Mouse (Mus musculus): ENCODE measurements around the gene Ppil2. TPM values are rescaled to one million over a fixed set of nuclear protein-coding genes. Genes with fewer than 3 reads are reported as not detected.

The Ppil2 gene
- 10 to 100 TPM; 87.4 to 90.0 TPM for total RNA-seq (2021)
- long read RNA-seq, transcript Ppil2-206 (2 exons, 935 nt), result minor isoform, 9 of 121 reads
- long read RNA-seq, transcript Ppil2-201 (21 exons, 2,333 nt), result minor isoform, 24 of 121 reads
- long read RNA-seq, transcript Ppil2-209 (20 exons, 3,088 nt), result major isoform, 44 of 121 reads
- long read RNA-seq, transcript Ppil2-202 (21 exons, 2,190 nt), result minor isoform, 5 of 121 reads
- long read RNA-seq, partial matches to known transcripts, result 14 of 121 reads
- long read RNA-seq, other reads (novel, unspliced or antisense), result 25 of 121 reads

GRCm38 (mm10) chr16:17110771-17111743 lies at the start of gene Ppil2:
Gene Ppil2, minus strand, starts transcription at chr16:17111257.
- peak; percentile 62 to 69 for DNase-seq (ENCODE audit: low spot score in 2 of 2)

DNA sequence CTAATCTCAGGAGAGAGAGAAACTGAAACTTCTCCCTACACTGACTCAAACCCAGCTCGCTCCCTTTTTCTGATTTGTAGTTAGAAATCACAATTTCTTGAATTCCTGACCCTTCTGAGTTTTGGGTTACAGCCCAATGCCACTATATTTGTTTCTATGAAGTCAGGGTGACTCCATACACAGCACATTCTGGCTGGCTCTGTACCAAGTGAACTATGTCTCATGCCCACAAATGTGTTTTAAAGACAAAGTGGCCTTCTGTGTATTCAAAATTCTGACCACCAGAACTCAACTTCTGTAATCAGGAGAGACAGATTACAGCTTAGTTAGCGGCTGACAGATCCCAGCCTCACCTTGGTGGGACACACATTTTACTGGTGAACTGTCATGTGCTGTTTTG lies 43.3 kb upstream of the Ppil2 start:
- no peak for DNase-seq (ENCODE audit: low spot score in 2 of 2)

DNA sequence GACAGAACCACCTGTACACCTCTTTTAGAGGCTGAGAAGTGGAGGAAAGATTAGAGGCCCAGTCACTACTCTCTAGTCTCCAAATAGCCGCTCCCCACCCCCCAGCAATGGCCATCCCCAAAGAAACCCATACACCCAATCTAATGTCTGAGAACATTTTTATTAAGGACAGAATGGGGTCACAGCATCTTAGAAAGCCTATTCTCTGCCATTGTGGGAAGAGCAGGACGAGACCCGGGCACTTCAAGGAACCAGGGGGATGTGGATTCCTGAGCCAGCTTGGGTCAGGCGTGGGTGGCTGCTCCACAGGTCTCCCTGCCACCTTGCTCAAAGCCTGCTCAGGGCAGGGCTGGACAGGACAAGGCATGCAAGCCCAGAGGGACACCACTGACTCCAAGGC lies 40.8 kb upstream of the Ppil2 start:
- no peak for DNase-seq (ENCODE audit: low spot score in 2 of 2)

GRCm38 (mm10) chr16:17150520-17151258 lies 39.6 kb upstream of the Ppil2 start:
- DNase-seq (ENCODE audit: low spot score in 2 of 2), result no peak

GRCm38 (mm10) chr16:17148084-17148483 lies 37.0 kb upstream of the Ppil2 start:
- DNase-seq (ENCODE audit: low spot score in 2 of 2), result peak in 1 of 2 experiments; percentile 48

GRCm38 (mm10) chr16:17147391-17147929 lies 36.4 kb upstream of the Ppil2 start:
- DNase-seq (ENCODE audit: low spot score in 2 of 2), result peak in 1 of 2 experiments; percentile 47

- peak; percentile 74 to 79 for DNase-seq (ENCODE audit: low spot score in 2 of 2)
These were observed 35.7 kb upstream of the Ppil2 start, which contains the start of gene Ccdc116 for GRCm38 (mm10) chr16:17146772-17147235. Gene Ccdc116, minus strand, starts transcription at chr16:17147229.

DNA sequence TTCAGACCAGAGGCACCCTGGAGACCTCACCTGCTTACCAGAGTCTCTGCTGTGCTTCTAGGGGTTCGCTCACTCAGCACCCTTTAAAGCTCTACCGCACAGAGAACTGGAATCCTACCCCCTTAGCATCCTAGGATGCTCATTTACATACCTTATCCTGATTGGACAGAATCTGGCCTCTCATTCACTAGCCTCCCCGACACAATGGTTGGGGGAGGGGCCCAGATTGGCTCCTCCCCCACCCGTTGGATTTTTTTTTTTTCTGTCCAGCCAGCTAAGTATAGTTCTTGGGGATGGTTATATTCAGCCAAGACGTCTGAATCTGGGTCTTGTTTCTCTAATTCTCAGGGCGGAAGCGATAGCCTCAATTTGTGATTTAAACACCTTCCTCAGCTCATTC lies 33.3 kb upstream of the Ppil2 start, which contains the start of gene Ydjc:
TSS of gene Ydjc (plus strand) at position 283 of the 400 bp plus-strand sequence.
- DNase-seq (ENCODE audit: low spot score in 2 of 2), result no peak

- no peak for DNase-seq (ENCODE audit: low spot score in 2 of 2)
These were observed 26.3 kb upstream of the Ppil2 start for GRCm38 (mm10) chr16:17137355-17137754.

GRCm38 (mm10) chr16:17132906-17133200 lies 21.8 kb upstream of the Ppil2 start:
- DNase-seq (ENCODE audit: low spot score in 2 of 2), result no peak

- DNase-seq (ENCODE audit: low spot score in 2 of 2), result peak; percentile 97 to 98
These were observed 21.2 kb upstream of the Ppil2 start, which contains the start of gene Sdf2l1 for GRCm38 (mm10) chr16:17132089-17132905. Gene Sdf2l1, minus strand, starts transcription at chr16:17132383.

DNA sequence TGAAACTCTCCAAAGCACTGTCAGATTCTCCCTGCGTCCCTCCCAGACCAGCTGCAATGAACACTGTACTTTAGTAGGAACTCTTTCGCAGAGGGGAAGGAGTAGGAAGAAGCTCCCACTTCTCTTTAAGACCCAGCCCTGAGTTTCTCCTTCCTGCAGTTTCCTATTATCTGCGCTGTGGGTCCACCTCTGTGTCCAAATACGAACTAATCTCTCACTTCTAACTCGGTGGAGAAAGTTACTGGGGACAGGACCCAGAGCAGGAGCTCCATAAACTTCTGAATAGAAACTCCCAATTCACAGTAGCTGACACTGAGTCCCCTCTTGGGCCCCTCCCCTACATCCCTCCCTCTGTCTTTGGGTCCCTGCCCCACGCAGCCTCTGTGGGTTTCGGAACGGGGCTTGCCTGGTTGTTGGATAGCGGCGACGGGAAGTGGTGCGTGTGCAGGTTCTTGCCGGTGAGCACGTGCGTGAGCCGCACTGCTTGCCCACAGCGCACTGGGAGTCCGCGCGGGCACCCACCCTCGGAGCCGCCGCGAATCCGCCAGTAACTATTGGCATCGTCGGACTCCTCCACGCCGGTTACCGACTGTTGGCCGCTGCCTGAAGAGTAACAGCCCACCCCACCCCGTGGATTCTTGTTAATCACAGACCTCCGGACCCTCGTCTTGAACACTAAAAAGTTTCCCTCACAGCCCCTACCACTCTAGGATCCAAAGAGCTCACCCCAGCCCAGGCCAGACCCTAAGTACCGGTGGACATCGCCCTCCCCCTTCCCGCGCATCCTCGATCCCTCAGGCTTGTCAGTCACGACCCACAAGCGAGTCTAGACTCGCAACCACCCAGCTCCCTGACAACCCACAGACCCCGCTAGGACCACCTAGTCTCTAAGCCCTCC lies 20.4 kb upstream of the Ppil2 start:
- DNase-seq (ENCODE audit: low spot score in 2 of 2), result no peak

GRCm38 (mm10) chr16:17127292-17127691 lies 16.2 kb upstream of the Ppil2 start:
- peak; percentile 32 to 52 for DNase-seq (ENCODE audit: low spot score in 2 of 2)

DNA sequence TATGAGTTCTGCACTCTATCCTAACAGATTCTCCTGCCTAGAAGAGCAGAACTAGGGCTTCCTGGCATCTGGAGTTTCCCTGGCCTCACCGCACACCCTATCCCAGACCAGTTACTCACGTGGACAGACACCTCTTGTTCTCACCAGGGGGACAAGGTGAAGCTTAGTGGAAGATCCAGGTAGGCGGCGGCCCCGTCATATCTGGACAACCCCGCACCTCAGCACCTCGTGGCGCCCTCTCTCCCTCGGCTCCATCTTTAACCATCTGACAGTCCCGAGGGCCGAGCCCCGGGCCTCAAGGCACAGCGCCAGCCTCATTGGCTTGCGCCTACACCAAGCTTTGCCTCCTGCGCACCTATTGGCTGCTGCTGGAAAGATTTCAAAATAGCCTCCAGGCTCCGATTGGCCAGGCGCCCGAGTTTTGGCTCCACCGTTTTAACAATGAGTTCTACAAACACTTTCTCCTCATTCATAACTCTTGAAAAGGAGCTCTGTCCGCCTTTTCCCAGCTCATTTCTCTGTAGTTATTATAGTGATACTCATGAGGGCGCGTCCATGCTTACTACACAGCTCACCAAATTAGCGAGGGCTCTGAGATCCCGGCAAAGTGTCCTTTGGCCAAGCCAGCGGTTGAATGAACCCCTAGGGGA lies 13.9 kb upstream of the Ppil2 start, which contains the start of gene 2610318N02Rik:
TSS of gene 2610318N02Rik (minus strand) at position 297 of the 650 bp plus-strand sequence.
- DNase-seq (ENCODE audit: low spot score in 2 of 2), result peak; percentile 49 to 60

DNA sequence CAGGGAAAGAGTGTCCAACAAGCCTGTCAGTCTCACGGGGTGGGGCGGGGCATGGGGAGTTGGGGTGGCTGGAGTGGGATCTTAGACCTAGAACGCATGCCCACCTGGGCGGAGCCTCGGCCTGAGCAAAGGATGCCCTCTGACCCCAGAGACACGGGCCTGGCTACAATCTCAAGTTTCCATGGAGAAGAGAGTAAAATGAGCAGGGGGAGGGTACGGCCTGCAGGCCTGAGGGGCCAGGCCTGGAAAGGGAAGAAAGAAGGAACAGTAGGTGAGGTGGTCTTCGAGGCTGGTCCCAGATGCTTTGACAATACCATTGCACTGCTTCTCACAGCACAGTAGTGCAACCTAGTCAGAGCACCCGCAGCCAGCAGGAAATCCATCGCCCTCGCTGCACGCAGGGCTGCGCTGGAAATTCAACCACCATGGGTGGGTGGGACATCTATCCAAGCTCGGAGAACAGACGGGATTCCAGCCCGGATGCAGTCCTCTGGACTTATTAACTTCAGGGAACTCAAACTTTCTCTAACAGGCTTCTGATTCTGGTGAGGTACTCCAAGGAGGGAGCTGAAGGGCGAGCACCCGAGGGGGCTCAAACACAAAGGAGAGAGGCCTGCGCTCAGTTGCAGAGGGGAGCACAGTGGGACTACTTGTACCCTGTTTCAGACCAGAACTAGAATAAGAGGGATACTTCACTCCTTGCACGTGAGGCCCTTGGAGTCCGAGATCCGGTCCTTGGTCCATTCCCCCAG lies 13.2 kb upstream of the Ppil2 start:
- no peak for DNase-seq (ENCODE audit: low spot score in 2 of 2)

- no peak for DNase-seq (ENCODE audit: low spot score in 2 of 2)
These were observed 10.5 kb upstream of the Ppil2 start for GRCm38 (mm10) chr16:17121569-17121968.

DNA sequence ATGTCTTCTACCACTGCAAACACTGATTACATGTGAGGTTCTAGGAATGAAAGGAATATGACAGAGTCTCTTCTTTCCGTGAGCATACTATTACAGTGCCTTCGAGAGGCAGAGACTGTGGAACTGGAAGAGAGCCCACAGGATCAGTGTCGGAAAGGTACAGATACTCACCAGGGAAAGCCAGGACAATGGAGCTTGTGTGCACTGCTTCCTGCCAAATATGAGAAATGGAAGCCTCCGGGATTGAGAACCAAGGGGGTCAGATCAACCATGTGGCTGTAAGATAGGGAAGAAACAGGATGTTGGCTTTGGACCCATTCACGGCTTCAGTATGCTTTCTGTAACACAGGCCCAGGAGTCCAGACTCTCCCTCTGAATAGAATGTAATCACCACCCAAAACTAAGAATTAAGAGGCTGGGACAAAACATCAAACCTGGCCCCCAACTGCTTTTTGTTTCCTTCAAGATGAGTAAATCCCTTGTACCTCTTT lies 6.3 kb upstream of the Ppil2 start:
- no peak for DNase-seq (ENCODE audit: low spot score in 2 of 2)
